Mouse (Mus musculus) liver, adult 2 months (tissue): Measurements from ENCODE around the gene Elp4. TPM values are rescaled to one million over a fixed set of nuclear protein-coding genes. Genes with fewer than 3 reads are reported as not detected.

Experiments used
- DNase-seq: peaks from one replicate; pipeline ENCODE4 v3.0.0-alpha.2; 2011; ENCODE audit warnings: low read depth, low spot score; ENCODE audit errors: extremely low read depth
- H3K27ac ChIP-seq: fragments of 200-500 bp; replicated peaks from 2 replicates; pipeline ENCODE4 v1.5.1; 2012; ENCODE audit warnings: low read depth, mild to moderate bottlenecking, control low read depth, inconsistent platforms, low read length; ENCODE audit not compliant: insufficient read depth
- H3K27me3 ChIP-seq: fragments of 200-500 bp; 2 replicates; pipeline ENCODE4 v1.6.1; 2012; ENCODE audit warnings: mild to moderate bottlenecking, moderate library complexity, low read length, inconsistent platforms; ENCODE audit not compliant: control insufficient read depth, insufficient read depth
- H3K36me3 ChIP-seq: fragments of 200-500 bp; 2 replicates; pipeline ENCODE4 v1.6.1; 2012; ENCODE audit warnings: low read length, inconsistent platforms; ENCODE audit not compliant: control insufficient read depth, insufficient read depth
- H3K4me1 ChIP-seq: fragments of 200-500 bp; 2 replicates; pipeline ENCODE4 v1.6.1; 2011; ENCODE audit warnings: low read length; ENCODE audit not compliant: control insufficient read depth, insufficient read depth
- H3K4me3 ChIP-seq: fragments of 200-500 bp; 2 replicates; pipeline ENCODE4 v1.5.1; 2011; ENCODE audit warnings: low read depth, mild to moderate bottlenecking, control low read depth, low read length, moderate library complexity; ENCODE audit not compliant: insufficient read depth
- H3K79me2 ChIP-seq: fragments of 200-500 bp; 2 replicates; pipeline ENCODE4 v1.6.1; 2012; ENCODE audit warnings: inconsistent platforms, mild to moderate bottlenecking, low read length, moderate library complexity; ENCODE audit not compliant: control insufficient read depth, insufficient read depth
- H3K9ac ChIP-seq: fragments of 200-500 bp; 2 replicates; pipeline ENCODE4 v1.6.1; 2012; ENCODE audit warnings: low read depth, mild to moderate bottlenecking, control low read depth, inconsistent platforms, low read length
- CTCF ChIP-seq: fragments of 200-500 bp; IDR thresholded peaks from 2 replicates; pipeline ENCODE4 v1.5.1; 2011; ENCODE audit warnings: low read depth, low read length, control low read depth
- POLR2A ChIP-seq: fragments of 200-500 bp; IDR thresholded peaks from 2 replicates; pipeline ENCODE4 v1.6.1; 2011; ENCODE audit warnings: low read length, control low read depth; ENCODE audit not compliant: insufficient read depth; ENCODE audit errors: extremely low read depth
- WGBS: fragments of 180-500 bp; shearing (Covaris S2); methylation state at CpG from one replicate; pipeline ENCODE4 v1.1.7; 2018; 5-methylcytosine and 5-hydroxymethylcytosine counted together
- polyA plus RNA-seq: library from polyadenylated mRNA; depleted of rRNA; stranded (reverse); fragments of >200 nt; gene quantifications from 2 replicates; pipeline ENCODE4 v1.2.3, GENCODE M21; 2012
- total RNA-seq: library from RNA; depleted of rRNA; stranded (reverse); fragments of >200 nt; gene quantifications from 2 replicates; pipeline ENCODE4 v1.2.3, GENCODE M21; 2014

Gene Elp4
- total and polyA plus RNA-seq, 2 experiments = 7.7 to 16.2 TPM

DNA sequence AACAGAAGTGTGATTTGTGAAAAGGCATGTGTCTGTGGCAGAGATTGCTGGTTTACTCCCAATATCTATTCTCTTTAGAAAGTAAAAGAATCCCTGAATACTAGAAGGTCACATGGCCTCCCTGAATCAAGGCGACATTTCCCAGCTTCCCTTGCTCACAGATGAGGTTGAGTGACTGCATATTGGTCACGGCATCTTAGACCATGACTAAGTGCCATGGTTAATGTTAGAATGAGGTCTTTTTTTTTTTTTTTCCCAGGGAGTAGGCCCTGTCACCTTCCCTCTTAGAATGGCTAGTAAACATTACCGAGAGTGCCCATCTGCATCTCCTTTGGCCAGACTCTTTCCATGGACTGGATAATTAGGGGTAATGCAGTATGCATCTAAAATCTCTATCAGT is 193.9 kb downstream of the Elp4 start:
- TF ChIP-seq POLR2A (no peak), CTCF (no peak)
- no peak for DNase-seq
- WGBS = 95% methylated on average over 3 of the region's 3 CpGs
- Histone ChIP-seq H3K27me3 (no peaks in the 10 kb centered on the region), H3K27ac (no peak overlapping the region), H3K4me1 (no peaks in the 10 kb centered on the region), H3K9ac (no peak overlapping the region), H3K4me3 (no peak overlapping the region), H3K36me3 (no peaks in the 10 kb centered on the region), H3K79me2 (no peaks in the 10 kb centered on the region)

DNA sequence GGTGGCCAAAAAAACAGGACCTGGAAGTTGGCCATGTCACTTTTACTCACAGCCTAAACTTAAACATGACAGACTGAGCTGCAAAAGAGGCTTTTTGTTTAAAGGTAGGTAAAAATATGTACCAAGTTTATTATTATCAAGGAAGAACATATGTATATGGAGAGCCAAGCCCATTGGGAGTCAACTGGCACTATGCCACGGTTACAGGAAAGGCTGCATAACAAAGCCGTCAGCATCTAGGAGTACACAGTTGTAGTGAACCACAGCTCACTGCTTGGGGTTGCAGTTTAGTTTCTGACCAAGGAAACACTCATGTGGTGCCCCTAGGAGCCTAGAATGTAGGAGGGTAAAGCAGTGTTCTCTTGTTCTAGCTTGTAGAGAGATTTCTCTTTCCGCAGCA is 195.2 kb downstream of the Elp4 start:
- H3K27me3 ChIP-seq = no peaks in the 10 kb centered on the region
- peaks cover 3% of the 10 kb centered on the region; the same call in 1 of the 2 replicates for H3K4me1 ChIP-seq
- TF ChIP-seq POLR2A = no peak
- TF ChIP-seq CTCF = no peak
- no peak overlapping the region for H3K4me3 ChIP-seq
- H3K36me3 ChIP-seq = no peaks in the 10 kb centered on the region
- H3K79me2 ChIP-seq = no peaks in the 10 kb centered on the region
- no peak overlapping the region for H3K9ac ChIP-seq
- H3K27ac ChIP-seq = no peak overlapping the region
- DNase-seq = no peak
- 85% methylated on average over 3 of the region's 3 CpGs for WGBS

DNA sequence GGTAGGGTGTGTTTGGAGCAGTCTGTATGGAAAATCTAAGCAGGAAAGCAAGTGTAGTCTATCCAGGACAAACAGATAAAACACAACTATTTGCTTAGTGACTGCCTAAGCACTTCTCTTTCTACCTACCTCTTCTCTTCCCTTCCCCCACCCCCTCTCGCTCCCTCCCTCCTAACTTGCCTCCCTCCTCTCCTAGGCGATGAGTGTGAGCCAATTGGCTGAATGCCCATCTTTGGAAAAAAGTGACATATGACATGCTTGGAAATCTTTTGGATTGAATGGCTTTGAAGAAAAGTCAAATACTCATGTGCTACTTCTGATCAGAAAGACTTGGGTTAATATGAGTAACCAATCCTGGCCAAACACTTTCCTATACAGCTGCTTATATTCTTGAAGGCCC is 199.0 kb downstream of the Elp4 start:
- Histone ChIP-seq H3K9ac (no peak overlapping the region), H3K79me2 (no peaks in the 10 kb centered on the region), H3K27ac (no peak overlapping the region), H3K4me1 (peaks cover 3% of the 10 kb centered on the region; the same call in 1 of the 2 replicates), H3K27me3 (no peaks in the 10 kb centered on the region), H3K4me3 (no peak overlapping the region), H3K36me3 (peaks cover 5% of the 10 kb centered on the region; the same call in 1 of the 2 replicates)
- 36% methylated on average over 2 of the region's 2 CpGs for WGBS
- DNase-seq = peak; percentile 44
- no peak for TF ChIP-seq CTCF
- no peak for TF ChIP-seq POLR2A

- Histone ChIP-seq H3K36me3 (peaks cover 7% of the 10 kb centered on the region; the same call in 1 of the 2 replicates), H3K9ac (no peak overlapping the region), H3K27me3 (no peaks in the 10 kb centered on the region), H3K4me3 (no peak overlapping the region), H3K4me1 (peaks cover 3% of the 10 kb centered on the region; the same call in 1 of the 2 replicates), H3K27ac (no peak overlapping the region), H3K79me2 (no peaks in the 10 kb centered on the region)
- 96% methylated on average over 10 of the region's 10 CpGs for WGBS
- TF ChIP-seq POLR2A (no peak), CTCF (no peak)
- no peak for DNase-seq
Observed at GRCm38 (mm10) chr2:105702586-105702985, 201.8 kb downstream of the Elp4 start.

GRCm38 (mm10) chr2:105701781-105702180 is 202.6 kb downstream of the Elp4 start:
- H3K36me3 ChIP-seq = peaks cover 7% of the 10 kb centered on the region; the same call in 1 of the 2 replicates
- no peak overlapping the region for H3K9ac ChIP-seq
- 79% methylated on average over 4 of the region's 4 CpGs for WGBS
- no peak overlapping the region for H3K4me3 ChIP-seq
- H3K27ac ChIP-seq = no peak overlapping the region
- H3K79me2 ChIP-seq = no peaks in the 10 kb centered on the region
- H3K4me1 ChIP-seq = peaks cover 3% of the 10 kb centered on the region; the same call in 1 of the 2 replicates
- TF ChIP-seq CTCF (no peak), POLR2A (no peak)
- no peak for DNase-seq
- no peaks in the 10 kb centered on the region for H3K27me3 ChIP-seq

DNA sequence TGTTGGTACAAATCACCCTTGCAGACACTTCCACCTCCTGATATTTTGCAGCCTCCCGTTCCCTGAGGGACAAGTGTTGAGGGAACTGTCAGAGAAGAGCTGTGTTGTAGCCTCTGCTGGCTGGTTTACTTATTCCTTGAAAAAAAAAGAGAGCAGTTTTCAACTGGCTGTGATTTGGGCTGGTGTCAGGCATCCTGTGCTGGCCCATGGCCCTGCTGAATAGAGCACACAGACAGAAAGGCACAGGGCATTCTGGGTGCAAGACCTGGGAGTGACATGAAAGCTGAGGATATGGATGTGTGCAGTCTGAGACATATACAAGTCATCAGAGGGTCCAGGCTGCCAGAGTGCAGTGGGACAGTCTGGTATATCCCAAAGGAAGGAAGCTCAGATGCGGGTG is 205.7 kb downstream of the Elp4 start:
- Histone ChIP-seq H3K79me2 (no peaks in the 10 kb centered on the region), H3K4me3 (no peak overlapping the region), H3K27ac (no peak overlapping the region), H3K9ac (no peak overlapping the region), H3K27me3 (no peaks in the 10 kb centered on the region), H3K4me1 (no peaks in the 10 kb centered on the region), H3K36me3 (peaks cover 7% of the 10 kb centered on the region; the same call in 1 of the 2 replicates)
- TF ChIP-seq POLR2A (no peak), CTCF (no peak)
- DNase-seq = no peak
- WGBS = 96% methylated on average over 2 of the region's 2 CpGs
